Mouse (Mus musculus): ENCODE measurements around the gene Lrtm1. TPM values are rescaled to one million over a fixed set of nuclear protein-coding genes. Genes with fewer than 3 reads are reported as not detected.

The Lrtm1 gene
- polyA plus RNA-seq, 1 experiment = 0.10 TPM

GRCm38 (mm10) chr14:29040606-29041364, 22.8 kb downstream of the Lrtm1 start:
- no peak overlapping the region for H3K4me3 ChIP-seq (ENCODE audit: low read depth, low read length)
- no peak overlapping the region for H3K9ac ChIP-seq (ENCODE audit: low read depth, poor library complexity, severe bottlenecking)
- no peaks in the 10 kb centered on the region for H3K27me3 ChIP-seq (ENCODE audit: control insufficient read depth, insufficient read depth, low read length, poor library complexity, severe bottlenecking)
- H3K4me1 ChIP-seq (ENCODE audit: control insufficient read depth, insufficient read depth, low read length) = no peaks in the 10 kb centered on the region
- no peak overlapping the region for H3K27ac ChIP-seq (ENCODE audit: insufficient read depth, low read length)
- TF ChIP-seq POLR2A (IDR thresholded peaks at IDR 0.05; ENCODE audit: insufficient read depth, low read length) = no peak
- no peak for TF ChIP-seq CTCF (IDR thresholded peaks at IDR 0.05; ENCODE audit: low read depth, low read length)
- no peak for TF ChIP-seq EP300 (IDR thresholded peaks at IDR 0.05; ENCODE audit: insufficient read depth, low read depth, low read length)
- no peaks in the 10 kb centered on the region for H3K9me3 ChIP-seq (replicated peaks; ENCODE audit: control insufficient read depth, insufficient read depth, low read length, poor library complexity, severe bottlenecking)
- no peaks in the 10 kb centered on the region for H3K36me3 ChIP-seq (ENCODE audit: control insufficient read depth, insufficient read depth, low read length, poor library complexity, severe bottlenecking)

GRCm38 (mm10) chr14:29041498-29041897, 23.5 kb downstream of the Lrtm1 start:
- Histone ChIP-seq H3K9ac (ENCODE audit: low read depth, poor library complexity, severe bottlenecking) (no peak overlapping the region), H3K9me3 (replicated peaks; ENCODE audit: control insufficient read depth, insufficient read depth, low read length, poor library complexity, severe bottlenecking) (no peaks in the 10 kb centered on the region), H3K36me3 (ENCODE audit: control insufficient read depth, insufficient read depth, low read length, poor library complexity, severe bottlenecking) (no peaks in the 10 kb centered on the region), H3K27me3 (ENCODE audit: control insufficient read depth, insufficient read depth, low read length, poor library complexity, severe bottlenecking) (no peaks in the 10 kb centered on the region), H3K27ac (ENCODE audit: insufficient read depth, low read length) (no peak overlapping the region), H3K4me3 (ENCODE audit: low read depth, low read length) (no peak overlapping the region), H3K4me1 (ENCODE audit: control insufficient read depth, insufficient read depth, low read length) (no peaks in the 10 kb centered on the region)
- no peak for TF ChIP-seq EP300 (IDR thresholded peaks at IDR 0.05; ENCODE audit: insufficient read depth, low read depth, low read length)
- no peak for TF ChIP-seq POLR2A (IDR thresholded peaks at IDR 0.05; ENCODE audit: insufficient read depth, low read length)
- TF ChIP-seq CTCF (IDR thresholded peaks at IDR 0.05; ENCODE audit: low read depth, low read length) = no peak

DNA sequence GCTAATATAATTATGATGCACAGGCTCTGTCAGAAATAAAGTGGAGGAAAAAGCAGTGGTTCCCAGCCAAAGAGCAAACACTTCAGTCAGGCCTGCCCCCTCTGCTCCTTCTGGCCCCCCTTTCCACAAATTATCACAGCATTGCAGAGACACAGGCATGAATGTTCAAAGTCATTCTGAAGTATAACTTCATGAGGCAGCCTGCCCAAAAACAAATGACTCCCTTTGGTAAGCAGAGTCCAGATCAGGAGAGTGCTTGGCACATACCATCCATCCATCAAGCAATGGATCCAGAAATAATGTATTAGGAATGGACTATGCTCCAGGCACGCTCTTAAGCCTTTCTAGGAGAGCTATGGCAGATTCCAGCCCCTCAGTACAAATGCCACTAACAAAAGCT, 24.3 kb downstream of the Lrtm1 start:
- TF ChIP-seq CTCF (IDR thresholded peaks at IDR 0.05; ENCODE audit: low read depth, low read length) = no peak
- no peak for TF ChIP-seq POLR2A (IDR thresholded peaks at IDR 0.05; ENCODE audit: insufficient read depth, low read length)
- no peak for TF ChIP-seq EP300 (IDR thresholded peaks at IDR 0.05; ENCODE audit: insufficient read depth, low read depth, low read length)
- Histone ChIP-seq H3K9ac (ENCODE audit: low read depth, poor library complexity, severe bottlenecking) (no peak overlapping the region), H3K4me1 (ENCODE audit: control insufficient read depth, insufficient read depth, low read length) (no peaks in the 10 kb centered on the region), H3K27ac (ENCODE audit: insufficient read depth, low read length) (no peak overlapping the region), H3K4me3 (ENCODE audit: low read depth, low read length) (no peak overlapping the region), H3K9me3 (replicated peaks; ENCODE audit: control insufficient read depth, insufficient read depth, low read length, poor library complexity, severe bottlenecking) (no peaks in the 10 kb centered on the region), H3K27me3 (ENCODE audit: control insufficient read depth, insufficient read depth, low read length, poor library complexity, severe bottlenecking) (no peaks in the 10 kb centered on the region), H3K36me3 (ENCODE audit: control insufficient read depth, insufficient read depth, low read length, poor library complexity, severe bottlenecking) (no peaks in the 10 kb centered on the region)

DNA sequence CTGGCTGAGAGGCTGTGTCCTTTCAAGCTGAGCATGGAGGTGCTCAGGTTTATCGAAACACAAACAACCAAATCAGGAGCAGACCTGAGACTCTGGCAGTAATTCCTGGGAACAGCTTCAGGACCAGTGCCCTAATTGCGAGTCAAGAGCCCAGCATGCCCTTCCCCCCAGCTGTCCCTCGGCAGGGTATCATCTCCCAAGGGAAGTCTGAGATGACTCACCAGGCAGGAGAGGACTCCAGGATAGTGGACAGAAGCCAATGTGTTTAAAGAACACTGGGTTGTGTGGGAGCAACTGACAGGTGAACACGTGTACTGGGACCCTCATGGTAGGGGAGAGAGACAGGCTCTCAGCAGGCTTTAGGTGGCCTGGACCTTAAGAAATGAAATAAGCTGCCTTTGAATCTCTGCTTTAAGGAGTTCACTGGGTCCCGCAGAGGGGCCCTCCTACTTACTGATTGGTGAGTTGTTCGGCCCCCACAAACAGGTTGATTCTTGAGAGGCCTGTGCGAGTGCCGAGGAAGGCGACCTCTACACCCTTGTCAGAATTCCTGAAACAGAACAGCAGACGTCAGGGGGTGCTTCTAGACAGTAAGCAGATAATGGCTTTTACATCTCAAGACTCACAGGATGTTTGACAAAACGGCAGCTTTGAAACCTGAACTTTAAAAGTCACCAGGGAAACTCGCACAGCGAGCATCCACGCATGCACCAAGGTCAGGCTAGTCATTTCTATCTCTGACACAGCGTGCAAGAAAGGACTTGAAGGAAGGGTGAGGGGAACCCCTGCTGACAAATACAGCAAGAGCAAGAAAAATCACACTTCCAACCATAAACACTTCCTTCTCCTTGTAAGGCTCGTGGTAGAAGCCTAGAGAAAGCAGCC, 34.2 kb downstream of the Lrtm1 start:
- Histone ChIP-seq H3K27ac (ENCODE audit: insufficient read depth, low read length) (no peak overlapping the region), H3K27me3 (ENCODE audit: control insufficient read depth, insufficient read depth, low read length, poor library complexity, severe bottlenecking) (no peaks in the 10 kb centered on the region), H3K9me3 (replicated peaks; ENCODE audit: control insufficient read depth, insufficient read depth, low read length, poor library complexity, severe bottlenecking) (no peaks in the 10 kb centered on the region), H3K4me3 (ENCODE audit: low read depth, low read length) (no peak overlapping the region), H3K9ac (ENCODE audit: low read depth, poor library complexity, severe bottlenecking) (no peak overlapping the region), H3K36me3 (ENCODE audit: control insufficient read depth, insufficient read depth, low read length, poor library complexity, severe bottlenecking) (no peaks in the 10 kb centered on the region), H3K4me1 (ENCODE audit: control insufficient read depth, insufficient read depth, low read length) (no peaks in the 10 kb centered on the region)
- TF ChIP-seq EP300 (IDR thresholded peaks at IDR 0.05; ENCODE audit: insufficient read depth, low read depth, low read length) (no peak), CTCF (IDR thresholded peaks at IDR 0.05; ENCODE audit: low read depth, low read length) (no peak)

DNA sequence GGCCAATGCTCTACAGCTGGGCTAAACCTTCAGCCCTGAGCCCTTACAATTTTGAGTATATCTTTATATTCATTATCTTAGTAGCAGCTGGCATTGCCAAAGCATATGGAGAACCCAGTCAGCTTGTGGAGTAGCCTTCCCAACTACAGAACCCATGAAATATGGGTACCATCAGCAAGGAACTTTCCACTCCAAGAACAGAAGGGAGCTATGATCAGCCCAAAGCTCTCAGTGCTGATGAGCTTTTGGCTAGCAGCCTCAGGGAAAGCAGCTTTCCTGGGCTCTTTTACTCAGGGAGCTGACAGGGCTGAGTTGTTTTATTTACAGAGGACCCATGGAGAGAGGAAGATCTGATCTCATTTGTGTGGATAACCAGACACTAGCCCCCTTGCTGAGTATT, 42.7 kb downstream of the Lrtm1 start:
- H3K9me3 ChIP-seq (replicated peaks; ENCODE audit: control insufficient read depth, insufficient read depth, low read length, poor library complexity, severe bottlenecking) = no peaks in the 10 kb centered on the region
- no peak for TF ChIP-seq CTCF (IDR thresholded peaks at IDR 0.05; ENCODE audit: low read depth, low read length)
- TF ChIP-seq POLR2A (IDR thresholded peaks at IDR 0.05; ENCODE audit: insufficient read depth, low read length) = no peak
- TF ChIP-seq EP300 (IDR thresholded peaks at IDR 0.05; ENCODE audit: insufficient read depth, low read depth, low read length) = no peak

GRCm38 (mm10) chr14:29061491-29061890, 43.5 kb downstream of the Lrtm1 start:
- Histone ChIP-seq H3K36me3 (ENCODE audit: control insufficient read depth, insufficient read depth, low read length, poor library complexity, severe bottlenecking) (no peaks in the 10 kb centered on the region), H3K4me3 (ENCODE audit: low read depth, low read length) (no peak overlapping the region), H3K9me3 (replicated peaks; ENCODE audit: control insufficient read depth, insufficient read depth, low read length, poor library complexity, severe bottlenecking) (no peaks in the 10 kb centered on the region), H3K9ac (ENCODE audit: low read depth, poor library complexity, severe bottlenecking) (no peak overlapping the region), H3K27me3 (ENCODE audit: control insufficient read depth, insufficient read depth, low read length, poor library complexity, severe bottlenecking) (no peaks in the 10 kb centered on the region), H3K4me1 (ENCODE audit: control insufficient read depth, insufficient read depth, low read length) (no peaks in the 10 kb centered on the region), H3K27ac (ENCODE audit: insufficient read depth, low read length) (no peak overlapping the region)
- no peak for TF ChIP-seq POLR2A (IDR thresholded peaks at IDR 0.05; ENCODE audit: insufficient read depth, low read length)
- no peak for TF ChIP-seq CTCF (IDR thresholded peaks at IDR 0.05; ENCODE audit: low read depth, low read length)
- no peak for TF ChIP-seq EP300 (IDR thresholded peaks at IDR 0.05; ENCODE audit: insufficient read depth, low read depth, low read length)

More for the DNA sequence above, 42.7 kb downstream of the Lrtm1 start:
- Histone ChIP-seq H3K4me3 (ENCODE audit: low read depth, low read length) (no peak overlapping the region), H3K27me3 (ENCODE audit: control insufficient read depth, insufficient read depth, low read length, poor library complexity, severe bottlenecking) (no peaks in the 10 kb centered on the region), H3K27ac (ENCODE audit: insufficient read depth, low read length) (no peak overlapping the region), H3K36me3 (ENCODE audit: control insufficient read depth, insufficient read depth, low read length, poor library complexity, severe bottlenecking) (no peaks in the 10 kb centered on the region), H3K9ac (ENCODE audit: low read depth, poor library complexity, severe bottlenecking) (no peak overlapping the region), H3K4me1 (ENCODE audit: control insufficient read depth, insufficient read depth, low read length) (no peaks in the 10 kb centered on the region)

Measured in ES-Bruce4 (cell line).